Mouse (Mus musculus) cerebellum, adult 2 months (tissue): Measurements from ENCODE around the gene Olfr1058. TPM values are rescaled to one million over a fixed set of nuclear protein-coding genes. Genes with fewer than 3 reads are reported as not detected.

ENCODE experiments used
- DNase-seq, 2 experiments: peaks; one replicate each; pipeline ENCODE4 v3.0.0; 2021
- H3K27ac ChIP-seq: fragments of 200-500 bp; 2 replicates; pipeline ENCODE4 v1.5.1; 2012; ENCODE audit warnings: low read length, control low read depth, inconsistent platforms; ENCODE audit not compliant: insufficient read depth
- H3K27me3 ChIP-seq: fragments of 200-500 bp; 2 replicates; pipeline ENCODE4 v1.6.1; 2012; ENCODE audit warnings: inconsistent platforms, mild to moderate bottlenecking, low read length, moderate library complexity; ENCODE audit not compliant: control insufficient read depth, insufficient read depth
- H3K4me1 ChIP-seq: fragments of 200-500 bp; 2 replicates; pipeline ENCODE4 v1.6.1; 2011; ENCODE audit warnings: low read length; ENCODE audit not compliant: control insufficient read depth, insufficient read depth
- H3K4me3 ChIP-seq: fragments of 200-500 bp; replicated peaks from 2 replicates; pipeline ENCODE3; 2011; ENCODE audit warnings: mild to moderate bottlenecking, low read depth, low read length, control low read depth; ENCODE audit not compliant: insufficient read depth
- CTCF ChIP-seq: fragments of 200-500 bp; IDR thresholded peaks from 2 replicates; pipeline ENCODE4 v1.5.1; 2011; ENCODE audit warnings: low read depth, mild to moderate bottlenecking, control low read depth, low read length, moderate library complexity, borderline replicate concordance; ENCODE audit not compliant: insufficient read depth
- POLR2A ChIP-seq: fragments of 200-500 bp; IDR thresholded peaks from 2 replicates; pipeline ENCODE4 v1.6.1; 2011; ENCODE audit warnings: low read length, control low read depth, borderline replicate concordance; ENCODE audit not compliant: insufficient read depth
- WGBS: fragments of 180-500 bp; shearing (Covaris S2); methylation state at CpG from one replicate; pipeline ENCODE4 v1.1.7; 2018; 5-methylcytosine and 5-hydroxymethylcytosine counted together
- polyA plus RNA-seq: library from polyadenylated mRNA; depleted of rRNA; stranded (reverse); fragments of >200 nt; gene quantifications from 2 replicates; pipeline ENCODE4 v1.2.3, GENCODE M21; 2012; rRNA removed

Gene Olfr1058
- polyA plus RNA-seq, 1 experiment, result not detected

DNA sequence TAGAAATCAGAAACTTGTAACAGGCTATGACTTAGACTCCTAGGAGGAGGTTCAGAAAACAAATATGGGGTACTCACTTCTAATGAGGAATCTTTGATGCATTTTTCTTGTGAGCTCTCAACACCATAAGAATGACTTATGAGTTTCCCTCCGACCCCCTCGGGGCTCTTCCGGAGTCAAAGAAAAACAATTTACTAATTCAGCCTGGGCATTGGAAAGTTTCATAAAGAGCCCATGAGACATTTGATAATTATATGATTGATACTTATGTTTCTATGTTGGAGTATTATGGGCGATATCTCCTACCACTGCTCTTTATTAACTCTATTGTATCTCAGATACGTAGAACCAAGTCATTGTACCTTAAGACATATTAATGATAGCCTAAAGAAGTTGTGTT, 38.2 kb downstream of the Olfr1058 start, which contains the start of gene Olfr1055:
Gene Olfr1055 (minus strand): TSS at position 101 of the 400 bp plus-strand sequence.
- Histone ChIP-seq H3K4me1 (no peaks in the 10 kb centered on the region), H3K27me3 (no peaks in the 10 kb centered on the region), H3K4me3 (no peak within 1 kb of the TSS), H3K27ac (no peak within 1 kb of the TSS)
- TF ChIP-seq CTCF, result no peak
- TF ChIP-seq POLR2A, result no peak
- 91% methylated on average over 5 of the region's 5 CpGs for WGBS
- DNase-seq, result no peak

DNA sequence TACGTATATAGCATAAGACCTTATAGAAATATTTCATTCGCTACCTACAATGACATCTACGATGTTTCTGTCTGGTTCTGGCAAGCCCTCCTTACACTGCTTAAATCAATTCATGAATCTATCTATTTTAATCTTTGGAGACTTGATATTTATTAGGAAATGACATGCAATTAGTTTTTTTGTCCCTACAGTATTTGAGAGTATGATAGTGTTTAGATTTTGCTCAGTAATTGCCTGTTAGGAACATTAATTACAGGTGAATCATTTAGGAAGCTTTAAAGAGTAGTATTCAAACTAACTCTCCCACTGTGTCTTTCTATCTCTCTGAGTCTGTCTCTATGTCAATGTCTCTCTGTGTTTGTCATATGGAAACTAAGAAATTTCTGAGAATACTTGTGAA, 53.0 kb downstream of the Olfr1058 start, which contains the start of gene Olfr1054:
Gene Olfr1054 (minus strand): TSS at position 101 of the 400 bp plus-strand sequence.
- Histone ChIP-seq H3K27ac (no peak within 1 kb of the TSS), H3K4me3 (no peak within 1 kb of the TSS), H3K4me1 (no peaks in the 10 kb centered on the region), H3K27me3 (no peaks in the 10 kb centered on the region)
- DNase-seq, result no peak
- WGBS, result 86% methylated on average over 3 of the region's 3 CpGs
- TF ChIP-seq POLR2A (no peak), CTCF (no peak)

Other genes starting within 250 kb of the Olfr1058 start
- not detected in 2 replicates for gene Olfr1040, start 241.8 kb downstream of the Olfr1058 start, polyA plus RNA-seq
- not detected in 2 replicates for gene Olfr1042, start 226.7 kb downstream of the Olfr1058 start, polyA plus RNA-seq
- not detected in 2 replicates for gene Olfr1043, start 221.0 kb downstream of the Olfr1058 start, polyA plus RNA-seq
- not detected in 2 replicates for gene Olfr1044, start 210.7 kb downstream of the Olfr1058 start, polyA plus RNA-seq
- gene Olfr52, start 202.9 kb downstream of the Olfr1058 start, polyA plus RNA-seq, result not detected in 2 replicates
- gene Olfr1045, start 185.6 kb downstream of the Olfr1058 start, polyA plus RNA-seq, result not detected in 2 replicates
- gene Olfr1046, start 169.2 kb downstream of the Olfr1058 start, polyA plus RNA-seq, result not detected in 2 replicates
- gene Olfr1047, start 157.2 kb downstream of the Olfr1058 start, polyA plus RNA-seq, result not detected in 2 replicates
- gene Olfr1048, start 148.3 kb downstream of the Olfr1058 start, polyA plus RNA-seq, result not detected in 2 replicates
- gene Olfr1049, start 130.2 kb downstream of the Olfr1058 start, polyA plus RNA-seq, result not detected in 2 replicates
- not detected in 2 replicates for gene Olfr1051, start 109.5 kb downstream of the Olfr1058 start, polyA plus RNA-seq
- not detected in 2 replicates for gene Olfr1052, start 96.1 kb downstream of the Olfr1058 start, polyA plus RNA-seq
- gene Olfr1053, start 73.3 kb downstream of the Olfr1058 start, polyA plus RNA-seq, result not detected in 2 replicates
- not detected in 2 replicates for gene Olfr1054, start 53.1 kb downstream of the Olfr1058 start, polyA plus RNA-seq
- not detected in 2 replicates for gene Olfr1055, start 38.3 kb downstream of the Olfr1058 start, polyA plus RNA-seq
- not detected in 2 replicates for gene Olfr1056, start 26.1 kb downstream of the Olfr1058 start, polyA plus RNA-seq
- not detected in 2 replicates for gene Olfr1057, start 10.2 kb downstream of the Olfr1058 start, polyA plus RNA-seq
- not detected in 2 replicates for gene Olfr1061, start 25.5 kb upstream of the Olfr1058 start, polyA plus RNA-seq
- gene Olfr1062, start 38.2 kb upstream of the Olfr1058 start, polyA plus RNA-seq, result not detected in 2 replicates
- gene Olfr1065, start 62.0 kb upstream of the Olfr1058 start, polyA plus RNA-seq, result not detected in 2 replicates
- not detected in 2 replicates for gene Olfr1066, start 67.7 kb upstream of the Olfr1058 start, polyA plus RNA-seq
- gene Olfr228, start 98.8 kb upstream of the Olfr1058 start, polyA plus RNA-seq, result not detected in 2 replicates
- not detected in 2 replicates for gene Olfr1076, start 119.9 kb upstream of the Olfr1058 start, polyA plus RNA-seq
- gene Olfr1079, start 153.9 kb upstream of the Olfr1058 start, polyA plus RNA-seq, result not detected in 2 replicates
- not detected in 2 replicates for gene Olfr1080, start 169.7 kb upstream of the Olfr1058 start, polyA plus RNA-seq
- not detected in 2 replicates for gene Olfr1082, start 210.4 kb upstream of the Olfr1058 start, polyA plus RNA-seq